Mouse (Mus musculus) mature B cell (primary cell): ENCODE measurements around the gene Tbxa2r.

Source experiments
- in situ Hi-C: fragments of 300-500 bp; cut with MboI; formaldehyde crosslinking; loops from 2 replicates; pipeline ENCODE4 v1.14.3; 2019

Gene Tbxa2r

DNA sequence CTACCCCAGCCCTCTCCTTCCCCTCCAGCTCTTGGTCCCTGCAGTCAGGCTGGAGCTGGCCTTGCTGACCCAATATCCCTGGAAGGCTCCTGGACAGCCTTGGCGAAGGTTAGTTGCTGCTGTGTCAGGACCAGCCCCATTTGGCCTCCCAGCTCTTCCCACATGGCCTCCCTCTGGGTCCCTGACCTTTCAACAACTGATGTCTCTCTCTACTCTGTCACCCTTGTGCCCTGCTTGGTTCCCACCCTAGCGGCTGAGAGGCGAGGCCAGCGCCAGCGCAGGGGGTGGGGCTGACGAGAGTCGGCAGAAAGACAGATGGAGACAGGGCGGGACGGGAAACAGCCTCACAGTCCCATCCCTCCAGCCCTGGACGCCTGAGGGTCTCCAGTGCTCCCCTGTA lies at the start of gene Tbxa2r:
TSS of gene Tbxa2r (plus strand) at position 346 of the 400 bp plus-strand sequence.
- in situ Hi-C loops = no loop called here

DNA sequence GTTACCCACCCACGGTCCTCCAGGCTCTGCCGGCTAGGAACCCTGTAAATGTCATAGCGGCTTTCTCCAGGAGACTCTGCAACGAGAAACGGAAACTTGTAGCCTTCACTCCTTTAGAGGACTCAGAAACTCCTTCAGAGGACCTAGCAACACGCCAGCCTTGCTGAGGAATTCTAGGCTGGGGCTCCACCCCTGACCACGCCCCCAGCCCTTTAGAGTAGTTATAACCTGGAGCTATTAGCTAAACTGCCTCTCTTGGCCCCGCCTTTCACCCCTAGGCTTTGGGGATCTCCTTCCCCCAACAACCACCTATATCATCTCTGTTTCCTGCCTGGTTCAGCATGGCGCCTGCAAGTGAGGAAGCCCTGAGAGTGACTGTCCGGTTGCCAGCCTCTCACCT lies 49.0 kb upstream of the Tbxa2r start:
- in situ Hi-C loops = no loop called here

DNA sequence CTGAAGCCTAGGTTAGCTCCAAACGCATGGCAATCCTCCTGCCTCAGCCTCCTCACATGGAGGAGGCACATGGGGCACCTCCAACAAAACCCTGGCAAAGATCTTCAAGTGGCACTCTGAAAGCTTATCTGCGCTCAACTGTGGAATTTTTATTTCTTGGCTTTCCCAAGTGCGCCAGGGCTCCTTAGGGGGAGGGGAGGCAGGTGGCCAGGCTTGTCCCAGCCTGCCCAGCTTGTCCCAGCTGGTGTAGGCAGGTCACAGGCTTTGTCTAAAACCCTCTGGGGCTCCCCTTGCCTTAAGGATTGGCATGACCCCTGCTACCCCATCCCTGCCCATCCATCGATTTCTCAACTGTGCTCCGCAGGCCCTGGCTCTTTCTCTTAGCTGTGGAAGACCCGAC lies 44.3 kb upstream of the Tbxa2r start:
- in situ Hi-C loops = no loop called here

DNA sequence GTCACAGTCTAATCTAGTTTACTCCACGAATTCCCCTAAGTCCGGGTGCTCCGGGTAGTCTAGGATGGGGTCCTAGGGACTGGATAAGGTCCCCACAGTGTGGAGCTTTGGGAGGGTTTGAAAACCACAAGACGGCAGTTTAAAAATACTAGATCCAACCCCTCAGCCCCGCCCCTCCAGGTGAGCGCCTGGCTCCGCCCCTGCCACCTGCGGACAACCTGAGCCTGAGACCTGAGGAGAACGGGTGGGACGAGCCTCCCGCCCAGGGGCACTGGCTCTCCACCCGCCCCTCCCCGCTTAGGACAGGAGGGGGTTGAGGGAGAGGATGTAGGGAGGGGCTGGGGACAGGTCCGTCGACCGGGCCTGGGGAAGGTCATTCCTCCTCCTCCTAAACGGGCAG lies 43.8 kb upstream of the Tbxa2r start:
- in situ Hi-C loops = no loop called here

DNA sequence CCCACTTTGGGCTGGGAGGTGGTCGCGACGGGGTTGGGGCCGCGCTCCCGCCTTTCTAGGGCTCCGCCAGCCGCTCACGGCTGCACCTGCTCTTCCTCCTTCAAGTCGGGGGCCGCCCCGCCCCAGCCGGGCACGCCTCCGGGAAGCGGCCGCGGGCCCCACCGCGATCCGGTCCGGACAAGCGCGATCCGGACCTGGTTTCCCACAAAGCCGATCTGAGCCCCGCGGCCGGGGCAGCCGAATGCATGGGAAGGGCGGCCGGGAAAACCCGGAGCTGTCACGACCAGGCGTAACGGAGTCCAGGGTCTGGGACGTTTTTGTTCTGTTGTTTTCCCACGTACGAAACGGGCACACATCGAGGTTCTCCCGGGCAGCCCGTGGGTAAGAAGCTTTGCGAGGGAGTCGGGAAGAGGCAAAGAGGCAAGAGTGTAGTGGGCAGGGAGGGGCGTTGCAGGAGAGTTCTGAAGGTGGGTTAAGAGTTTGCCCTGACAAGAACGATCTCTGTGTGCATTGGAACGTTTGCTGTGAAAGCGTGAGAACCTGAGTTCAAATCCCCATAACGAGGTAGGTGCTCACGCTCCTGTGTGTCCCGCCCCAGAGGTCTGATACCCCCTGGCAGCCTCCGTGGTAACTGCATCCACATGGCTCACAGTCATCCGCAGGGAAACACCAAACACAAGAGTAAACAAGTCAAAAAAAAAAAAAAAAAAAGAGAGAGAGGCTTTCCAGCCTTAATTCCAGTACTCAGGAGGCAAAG lies 42.7 kb upstream of the Tbxa2r start:
- in situ Hi-C loops = no loop called here

DNA sequence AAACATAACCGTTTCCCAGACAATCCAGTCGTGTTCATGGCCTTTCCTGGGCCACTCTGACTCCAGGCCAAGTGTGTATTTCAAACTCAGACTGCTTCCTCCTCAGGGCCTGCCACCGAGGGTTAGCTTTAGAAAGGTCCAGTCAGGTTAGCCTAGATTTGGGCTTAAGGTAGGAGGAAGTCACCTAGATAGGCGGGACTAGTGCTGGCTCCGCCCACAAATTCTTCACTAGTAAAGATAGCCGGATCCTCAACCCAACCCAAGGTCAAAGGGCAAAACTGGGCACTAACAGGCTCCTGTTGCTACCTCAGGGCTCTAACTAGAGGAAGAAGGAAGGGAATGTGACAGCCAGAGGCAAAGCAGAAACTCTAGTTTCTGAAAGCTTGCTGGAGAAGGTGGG lies 41.9 kb upstream of the Tbxa2r start:
- in situ Hi-C loops = no loop called here

DNA sequence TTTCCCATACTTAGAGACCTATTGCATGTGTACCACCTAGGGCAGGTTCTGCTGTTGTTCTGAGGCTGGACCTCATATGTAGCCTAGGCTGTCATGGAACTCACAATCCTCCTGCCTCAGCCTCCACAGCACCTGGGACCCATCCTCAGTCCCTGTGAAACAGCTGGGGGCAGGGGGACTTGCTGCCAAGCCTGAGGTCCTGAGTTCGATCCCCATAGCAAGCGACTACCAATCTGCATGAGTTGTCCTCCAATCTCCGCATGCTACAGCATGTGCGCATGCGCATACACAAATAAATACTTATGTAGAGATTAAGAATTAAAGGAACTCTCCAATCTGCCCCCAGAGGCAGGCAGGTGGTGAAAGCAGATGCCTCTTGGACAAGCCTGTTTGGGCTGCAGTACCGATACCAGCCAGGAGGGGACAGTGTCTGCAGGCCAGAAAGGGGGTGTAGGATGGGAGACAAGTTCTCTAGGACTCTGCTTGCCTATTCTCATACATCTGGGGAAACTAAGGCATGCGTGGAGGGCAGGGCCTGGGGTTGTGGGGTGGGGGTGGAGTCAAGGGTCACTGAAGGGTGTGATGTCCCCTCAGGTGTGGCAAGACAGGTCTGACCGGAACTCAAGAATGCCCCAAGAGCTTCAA lies 40.9 kb upstream of the Tbxa2r start:
- in situ Hi-C loops = no loop called here

DNA sequence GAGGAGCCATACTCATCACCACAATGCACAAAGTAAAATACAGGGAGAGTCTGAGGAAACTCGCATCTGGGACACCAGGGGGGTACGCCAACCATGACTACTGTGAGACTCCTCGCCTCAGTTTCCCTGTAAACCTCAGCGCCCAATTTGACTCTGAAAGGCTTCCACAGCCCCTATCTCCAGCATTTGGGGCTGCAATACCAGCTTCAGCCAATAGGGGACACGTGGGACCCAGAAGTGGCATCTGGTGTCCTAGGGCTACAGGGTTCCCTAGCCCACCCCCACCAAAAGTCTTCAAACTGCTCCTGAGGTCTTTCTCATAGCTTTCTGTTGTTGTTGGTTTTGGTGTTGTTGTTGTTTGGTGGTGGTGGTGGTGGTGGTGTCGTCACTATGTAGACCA lies 39.9 kb upstream of the Tbxa2r start:
- in situ Hi-C loops = no loop called here

DNA sequence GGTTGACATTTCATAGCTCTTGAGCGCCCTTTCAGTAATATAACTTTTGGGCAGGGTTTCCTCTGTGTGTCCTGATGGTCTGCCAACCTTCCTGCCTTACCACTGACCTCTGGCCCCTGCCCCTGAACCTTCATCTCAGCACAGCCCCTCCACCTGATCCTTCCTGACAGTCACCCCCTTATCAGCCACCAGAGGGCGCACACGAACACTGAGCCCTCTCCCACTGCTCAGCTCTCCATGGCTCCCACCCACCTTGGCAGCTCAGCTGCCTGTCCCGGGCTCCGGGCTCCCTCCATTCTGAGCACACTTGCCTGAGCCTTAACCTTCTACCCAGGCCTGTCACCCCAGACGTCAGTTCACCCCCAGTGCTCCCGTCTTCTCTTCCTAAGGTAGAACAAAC lies 39.3 kb upstream of the Tbxa2r start:
- in situ Hi-C loops = no loop called here

DNA sequence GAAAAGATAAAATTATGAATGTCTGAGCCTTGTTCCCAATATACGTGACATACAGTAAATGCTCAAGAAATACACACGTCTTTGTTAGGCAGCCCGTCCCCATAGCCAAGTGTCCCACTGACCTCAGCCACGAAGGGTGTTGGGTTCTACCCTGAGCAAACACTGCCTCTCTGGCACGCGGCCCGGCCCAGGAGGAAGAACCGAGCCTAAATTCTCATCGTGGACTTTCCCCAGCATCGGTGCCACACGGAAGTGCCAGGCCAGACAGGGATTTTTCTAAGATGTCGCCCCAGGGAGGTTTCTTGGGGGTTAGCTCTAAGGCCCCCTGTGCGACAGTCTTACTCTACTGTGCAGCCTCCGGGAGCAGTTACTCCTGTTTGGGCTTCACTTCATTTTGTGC lies 38.7 kb upstream of the Tbxa2r start:
- in situ Hi-C loops = loop anchor here (10.0 kb wide), 1 partner anchor 55 kb away; the partner anchor contains the start of gene Gipc3

DNA sequence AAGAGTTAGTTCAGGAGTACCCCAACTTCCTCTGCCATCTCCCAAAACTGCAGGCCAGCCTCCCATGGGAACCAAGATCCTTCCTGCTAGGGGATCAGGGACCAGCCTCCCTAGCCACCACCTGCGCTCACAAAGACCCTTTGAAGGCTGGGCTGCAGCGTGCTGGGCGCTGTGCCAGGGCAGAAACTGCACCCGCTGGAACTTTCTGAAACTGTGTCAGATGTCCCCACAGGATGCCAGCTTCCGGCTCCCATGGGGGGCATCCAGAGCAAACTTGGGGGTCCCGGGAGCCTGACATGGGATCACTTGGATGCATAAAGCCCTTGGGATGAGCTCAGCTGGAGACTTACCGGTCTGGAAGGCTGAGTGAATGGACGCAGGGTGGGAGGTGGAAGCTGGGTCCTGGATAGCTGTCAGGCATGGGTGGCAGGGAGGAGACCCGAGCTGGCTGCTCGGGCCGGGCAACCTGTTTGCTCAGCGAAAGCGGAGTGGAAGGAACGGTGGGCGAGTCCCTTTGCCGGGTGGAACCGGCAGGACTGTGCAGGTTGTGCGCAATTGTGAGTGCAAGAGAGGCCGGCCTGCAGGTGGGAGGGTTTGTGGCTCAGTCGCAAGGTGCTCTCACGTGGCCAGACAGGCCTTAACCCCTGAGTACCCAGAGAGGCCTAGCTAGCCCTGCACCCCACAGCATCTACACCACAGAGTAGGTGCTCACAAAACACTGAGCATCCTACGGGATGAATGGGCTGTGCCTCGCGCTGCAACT lies 37.7 kb upstream of the Tbxa2r start:
- in situ Hi-C loops = loop anchor here (10.0 kb wide), 1 partner anchor 54 kb away; the partner anchor contains the start of gene Gipc3

DNA sequence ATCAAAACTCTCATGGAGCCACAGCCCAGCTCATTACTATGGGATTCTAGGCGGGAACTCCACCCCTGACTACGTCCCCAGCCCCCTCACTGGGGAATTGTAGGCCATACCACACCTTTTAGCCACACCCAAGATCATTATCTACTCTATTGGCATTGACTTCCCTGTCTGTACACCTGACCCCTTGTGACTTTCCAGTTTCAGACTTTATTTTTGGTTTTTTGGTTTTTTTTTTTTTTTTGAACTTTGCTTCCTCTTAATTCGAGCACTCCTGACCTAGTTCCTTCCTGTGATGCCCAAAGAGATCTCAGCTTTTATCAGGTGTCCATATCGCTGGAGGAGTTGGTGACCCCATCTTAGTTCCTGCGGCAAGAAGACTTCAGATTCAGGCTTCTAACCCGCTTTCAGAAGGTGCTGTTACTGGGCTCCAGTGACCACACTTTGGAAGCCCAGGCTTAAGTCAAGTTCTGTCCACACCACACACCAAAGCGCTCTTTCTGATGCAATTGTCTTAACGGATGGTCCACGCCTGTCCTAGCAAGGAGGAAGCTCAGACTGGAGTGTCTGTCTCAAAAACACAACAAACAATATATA lies 36.9 kb upstream of the Tbxa2r start, which contains the start of gene Tjp3:
TSS of gene Tjp3 (minus strand) at position 71 of the 594 bp plus-strand sequence.
- in situ Hi-C loops = loop anchor here (10.0 kb wide), 1 partner anchor 53 kb away; the partner anchor contains the start of gene Gipc3

DNA sequence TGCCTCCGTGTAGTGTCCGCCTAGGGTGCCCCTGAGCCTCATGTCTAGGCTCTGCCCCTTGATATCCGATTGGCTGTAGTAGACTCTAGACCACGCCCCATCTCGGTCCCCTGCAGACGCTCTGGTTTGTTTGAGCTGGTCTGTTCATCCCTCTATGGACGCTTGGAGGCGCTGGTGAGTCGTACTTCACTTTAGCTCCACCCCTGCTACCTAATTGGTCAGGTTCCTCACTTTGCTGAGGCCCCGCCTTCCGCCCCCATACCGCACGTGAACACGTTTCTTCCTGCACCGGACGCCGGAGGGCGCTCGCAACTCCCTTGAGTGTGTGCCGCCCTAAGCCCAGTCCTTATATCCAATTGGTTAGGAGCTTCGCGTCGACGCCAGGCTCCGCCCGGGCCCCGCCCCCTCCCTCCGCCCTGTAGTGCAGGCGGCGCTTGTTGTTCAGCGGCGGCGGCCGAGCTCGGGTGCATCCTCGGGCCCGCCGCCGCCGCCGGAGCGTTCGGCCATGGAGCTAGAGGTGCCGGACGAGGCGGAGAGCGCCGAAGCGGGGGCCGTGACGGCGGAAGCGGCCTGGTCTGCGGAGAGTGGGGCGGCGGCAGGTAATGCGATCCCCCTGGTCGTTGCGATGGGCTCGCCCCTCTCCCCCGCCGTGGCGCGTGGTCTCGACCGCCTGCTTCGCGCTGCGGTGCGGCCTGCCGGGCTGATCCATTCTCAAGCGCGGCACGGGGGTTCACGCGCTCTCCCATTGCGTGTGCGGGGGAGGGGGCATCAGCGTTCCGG lies 35.8 kb upstream of the Tbxa2r start, which contains the start of gene Pip5k1c:
TSS of gene Pip5k1c (plus strand) at position 410 of the 780 bp plus-strand sequence.
- in situ Hi-C loops = loop anchor here (10.0 kb wide), 1 partner anchor 52 kb away; the partner anchor contains the start of gene Gipc3

DNA sequence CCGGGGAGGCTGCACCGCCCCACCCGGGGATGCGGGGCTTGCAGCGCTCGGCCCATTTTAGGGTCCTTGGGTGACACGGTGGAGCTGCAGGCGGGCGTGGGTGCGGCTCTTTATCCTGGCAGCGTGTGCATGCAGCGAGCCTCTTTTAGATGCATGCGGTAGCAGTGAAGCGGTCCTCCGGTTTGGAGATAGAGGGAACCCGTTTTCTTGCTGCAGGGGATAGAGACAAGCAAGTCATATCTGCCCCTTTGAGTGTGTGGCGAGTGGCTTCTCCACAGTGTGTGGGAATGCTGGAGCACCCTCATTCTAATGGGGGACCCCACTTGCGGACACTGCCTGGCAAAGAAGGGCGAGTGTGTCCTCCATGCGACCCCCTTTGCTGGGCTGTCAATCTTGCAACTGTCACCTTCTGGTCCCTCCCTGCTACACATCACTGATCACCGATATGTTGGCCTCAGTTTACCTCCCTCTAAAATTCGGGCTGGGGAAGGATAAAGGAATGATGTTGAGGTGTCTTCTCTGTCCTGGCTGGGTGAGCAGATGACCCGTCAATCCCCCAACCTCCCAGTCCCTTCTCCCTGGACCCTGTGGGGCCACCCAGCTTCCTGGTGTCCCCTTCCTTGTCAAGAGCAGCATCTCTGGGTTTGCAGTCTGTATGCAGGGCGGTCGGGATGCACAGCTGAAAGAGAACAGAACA lies 35.0 kb upstream of the Tbxa2r start:
- in situ Hi-C loops = loop anchor here (10.0 kb wide), 1 partner anchor 51 kb away; the partner anchor contains the start of gene Gipc3

DNA sequence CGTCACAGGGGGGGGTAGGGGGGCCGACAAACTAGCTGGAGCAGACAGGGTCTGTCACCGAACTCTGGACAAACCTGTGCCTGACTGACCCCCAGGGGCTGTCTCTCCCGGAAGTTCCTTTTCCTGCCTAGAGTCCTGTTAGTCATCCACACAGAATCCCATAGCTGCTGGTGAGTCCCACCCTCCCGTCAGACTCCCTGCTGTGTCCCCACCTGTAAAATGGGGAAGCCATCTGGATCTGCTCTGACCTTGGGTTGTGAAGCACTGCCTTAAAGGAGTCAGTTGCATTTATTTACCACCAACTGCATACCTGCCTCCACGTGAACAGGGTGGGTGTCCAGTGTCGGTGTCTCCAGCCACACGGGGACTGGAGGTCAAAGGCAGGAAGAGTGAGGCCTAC lies 34.1 kb upstream of the Tbxa2r start:
- in situ Hi-C loops = loop anchor here (10.0 kb wide), 1 partner anchor 50 kb away; the partner anchor contains the start of gene Gipc3

DNA sequence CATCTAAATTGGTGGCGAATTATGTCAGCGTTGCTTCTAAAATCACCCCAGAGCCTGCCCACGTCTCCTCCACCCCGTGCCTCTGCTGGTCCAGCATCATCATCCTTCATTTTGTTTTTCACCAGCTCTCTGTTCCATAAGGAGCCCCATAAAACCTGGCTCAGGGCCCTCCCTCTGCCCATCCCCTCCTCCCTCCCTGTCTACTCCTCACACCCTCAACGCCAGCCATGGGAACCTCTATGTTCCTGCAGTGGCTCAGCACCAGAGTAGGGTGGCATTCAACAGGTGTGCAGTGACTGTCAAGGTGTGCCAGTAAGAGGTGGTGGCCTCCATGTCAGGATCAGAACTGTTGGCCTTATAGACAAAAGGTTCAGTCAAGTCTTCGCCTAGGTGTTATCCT lies 33.3 kb upstream of the Tbxa2r start:
- in situ Hi-C loops = loop anchor here (10.0 kb wide), 1 partner anchor 50 kb away; the partner anchor contains the start of gene Gipc3

DNA sequence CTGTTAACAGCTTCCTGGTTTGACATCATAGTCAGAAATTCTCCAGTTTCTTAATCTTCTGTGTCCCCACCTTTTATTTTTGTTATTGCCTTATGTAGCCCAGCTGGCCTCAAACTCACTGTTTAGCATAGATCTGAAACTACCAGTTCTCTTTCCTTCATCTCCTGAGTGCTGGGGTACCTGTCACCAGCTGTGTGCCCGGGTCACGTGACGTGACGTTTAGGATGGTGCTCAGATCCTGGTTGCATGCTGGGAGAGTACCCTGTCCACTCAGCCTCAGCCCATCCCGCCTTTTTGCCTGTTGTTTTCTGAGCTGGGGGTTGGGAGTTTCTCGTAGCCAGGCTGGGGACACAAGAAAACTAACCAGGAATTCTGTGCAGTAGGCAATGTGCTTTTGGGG lies 31.3 kb upstream of the Tbxa2r start:
- in situ Hi-C loops = loop anchor here (10.0 kb wide), 1 partner anchor 48 kb away; the partner anchor contains the start of gene Gipc3

DNA sequence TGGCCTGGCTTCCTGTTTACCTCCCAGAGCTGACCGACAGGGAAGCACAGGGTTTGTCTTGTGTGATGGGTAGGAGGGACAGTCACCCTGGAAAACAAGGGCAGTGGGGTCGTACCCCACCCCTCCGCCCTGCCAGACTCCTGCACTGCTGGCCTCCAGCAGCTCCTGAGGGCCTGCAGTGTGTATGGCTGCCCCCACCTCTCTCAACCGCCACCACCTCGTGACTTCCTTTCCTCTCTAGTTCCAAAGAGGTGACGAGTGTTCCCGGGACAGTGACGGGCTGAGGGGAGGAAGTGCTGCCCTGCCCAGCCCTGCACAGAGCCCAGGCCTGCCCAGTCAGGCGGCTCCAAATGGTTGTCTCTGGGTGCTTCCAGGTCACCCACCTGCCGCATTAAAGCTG lies 30.7 kb upstream of the Tbxa2r start:
- in situ Hi-C loops = loop anchor here (10.0 kb wide), 1 partner anchor 47 kb away; the partner anchor contains the start of gene Gipc3

DNA sequence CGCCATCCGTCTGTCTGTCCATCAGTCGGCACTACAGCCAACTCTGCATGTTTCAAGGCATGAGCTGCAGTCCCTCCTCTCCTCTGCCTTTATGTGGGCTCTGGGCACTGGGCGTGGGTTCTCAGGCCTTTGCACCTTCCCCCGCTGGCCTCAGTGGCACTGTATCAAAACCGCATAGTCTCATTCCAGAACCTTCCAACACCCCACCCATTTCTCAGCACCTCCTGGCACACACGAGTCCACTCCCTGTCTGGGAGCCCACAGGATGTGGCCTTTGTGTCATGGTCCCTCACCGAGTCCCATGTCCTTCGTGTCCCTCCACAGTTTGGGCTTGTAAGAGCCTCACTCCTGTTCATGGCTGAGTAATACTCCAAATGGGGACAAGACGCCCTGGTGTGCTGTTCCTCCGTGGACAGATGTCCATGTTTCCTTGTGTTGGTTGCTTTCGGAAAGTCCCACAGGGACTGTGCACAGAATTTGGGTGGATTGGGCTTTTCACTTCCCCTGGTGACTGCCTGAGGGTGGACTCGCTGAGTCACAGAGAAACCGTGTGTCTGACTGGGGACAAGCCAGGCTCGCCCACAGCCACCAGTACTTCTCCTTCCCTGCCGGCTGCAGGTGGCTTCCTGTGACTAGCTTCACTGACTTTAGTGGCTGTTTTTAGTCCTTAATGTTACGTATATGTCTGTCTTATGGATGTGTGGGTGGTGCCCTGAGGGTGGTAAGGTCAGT lies 30.0 kb upstream of the Tbxa2r start:
- in situ Hi-C loops = loop anchor here (10.0 kb wide), 1 partner anchor 46 kb away; the partner anchor contains the start of gene Gipc3
